Mouse (Mus musculus) urinary bladder, adult 2 months (tissue): ENCODE measurements around the gene Wwox. TPM values are rescaled to one million over a fixed set of nuclear protein-coding genes. Genes with fewer than 3 reads are reported as not detected.

ENCODE experiments used
- DNase-seq: peaks from one replicate; pipeline ENCODE4 v3.0.0; 2022; ENCODE audit warnings: low spot score
- polyA plus RNA-seq: library from polyadenylated mRNA; depleted of rRNA; stranded (reverse); fragments of >200 nt; gene quantifications from 2 replicates; pipeline ENCODE4 v1.2.3, GENCODE M21; 2012

The Wwox gene
- polyA plus RNA-seq, 1 experiment: 7.9 TPM

DNA sequence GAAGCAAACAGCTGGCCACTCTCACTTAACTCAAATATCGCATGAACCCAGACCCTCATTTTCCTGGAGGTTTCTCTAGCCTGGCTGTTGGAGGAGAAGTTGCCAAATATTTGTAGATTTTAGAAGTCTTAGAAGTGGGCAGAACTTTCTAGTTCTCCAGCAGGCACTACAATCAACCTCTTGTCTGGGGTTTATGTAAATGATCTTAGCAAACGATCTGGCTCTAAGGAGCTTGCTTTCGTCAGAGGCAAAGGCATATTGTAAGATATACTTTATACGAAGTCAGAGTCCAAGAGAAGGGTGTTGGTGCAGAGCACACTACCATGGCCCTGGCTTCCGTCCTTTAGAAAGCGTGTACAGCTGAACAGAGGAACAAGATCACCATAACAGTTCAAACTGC lies 770.6 kb downstream of the Wwox start:
- no peak for DNase-seq

- DNase-seq: no peak
Measured at GRCm38 (mm10) chr8:115213126-115213525, 773.7 kb downstream of the Wwox start.

DNA sequence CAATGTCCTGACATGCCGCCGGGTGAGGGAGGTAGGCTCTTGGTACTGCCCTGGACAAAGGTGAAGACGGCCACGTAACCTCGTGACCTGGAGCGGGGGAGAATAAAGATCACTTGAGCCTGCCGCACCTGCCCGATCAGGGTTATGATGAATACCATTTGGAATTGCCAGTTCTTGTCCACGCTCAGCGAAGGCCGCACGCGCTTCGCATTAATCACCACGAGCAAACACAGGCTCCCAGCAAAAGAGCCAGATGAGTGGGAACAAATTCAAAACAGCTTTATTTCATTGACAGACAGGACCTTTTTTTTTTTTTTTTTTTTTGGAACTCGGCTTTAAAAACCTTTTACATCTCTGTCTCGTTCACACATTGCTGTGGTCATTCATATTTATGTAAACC lies 775.4 kb downstream of the Wwox start:
- DNase-seq: no peak

GRCm38 (mm10) chr8:115216801-115217200 lies 777.3 kb downstream of the Wwox start:
- no peak for DNase-seq

DNA sequence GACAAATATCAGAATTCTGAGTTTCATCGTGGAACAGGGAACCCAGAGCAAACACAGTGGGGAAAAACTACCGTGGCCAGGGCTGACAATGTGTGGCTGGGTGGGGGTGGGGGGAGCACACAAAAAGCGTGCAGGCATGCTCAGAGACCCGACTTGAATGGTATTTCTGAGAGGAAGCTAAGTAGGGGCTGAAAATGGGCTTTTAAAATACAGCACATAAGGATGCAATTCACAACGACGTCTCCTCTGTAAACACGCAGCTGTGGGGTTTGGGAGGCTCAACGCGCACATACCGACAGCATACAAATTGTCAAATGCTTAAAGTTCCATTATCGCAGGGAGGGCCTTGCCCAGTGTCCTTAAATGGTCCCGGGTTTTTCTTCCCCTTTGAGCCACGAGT lies 783.1 kb downstream of the Wwox start:
- no peak for DNase-seq

GRCm38 (mm10) chr8:115226781-115227583 lies 787.5 kb downstream of the Wwox start:
- DNase-seq: no peak

DNA sequence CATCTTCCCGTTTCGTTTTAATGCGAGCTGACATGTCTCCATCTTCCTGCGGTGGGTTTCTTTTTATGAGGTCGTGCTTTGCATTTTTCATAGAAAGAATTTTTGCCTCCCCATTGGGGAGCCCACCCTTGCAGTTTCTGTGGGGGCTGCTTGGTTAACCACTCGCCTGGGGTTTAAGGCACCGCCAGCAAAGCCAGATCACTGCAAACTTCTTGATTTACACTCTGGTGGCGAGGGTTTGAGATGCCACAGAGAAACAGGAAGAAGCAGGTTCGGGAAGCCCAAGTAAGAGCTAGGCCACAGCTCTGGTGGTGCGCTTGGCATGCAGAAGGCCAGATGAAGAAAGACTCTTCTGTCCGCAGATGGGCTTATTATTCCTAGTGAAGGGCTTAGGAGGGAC lies 789.4 kb downstream of the Wwox start:
- DNase-seq: no peak

DNA sequence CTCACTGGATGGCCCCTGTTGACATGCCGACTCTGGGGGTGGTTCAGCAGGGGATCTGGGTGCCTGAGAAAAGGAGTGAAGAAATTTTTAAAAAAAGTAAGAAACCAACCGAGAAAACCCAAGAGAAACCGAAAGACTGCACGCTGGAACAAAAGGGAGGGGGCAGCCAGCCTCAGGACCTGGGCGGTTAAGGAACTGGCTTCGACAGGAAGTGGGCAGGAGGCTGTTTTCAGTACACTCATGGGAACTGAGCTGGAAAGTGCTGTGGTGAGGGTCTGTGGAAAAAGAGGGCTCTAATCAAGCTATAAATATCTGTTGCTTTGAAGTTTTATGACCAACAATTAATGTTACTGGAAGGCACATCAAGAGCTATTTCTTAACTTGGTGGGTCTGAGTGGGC lies 794.6 kb downstream of the Wwox start:
- DNase-seq: no peak

GRCm38 (mm10) chr8:115237596-115237995 lies 798.1 kb downstream of the Wwox start:
- DNase-seq: no peak

GRCm38 (mm10) chr8:115243465-115244027 lies 804.1 kb downstream of the Wwox start:
- DNase-seq: no peak

DNA sequence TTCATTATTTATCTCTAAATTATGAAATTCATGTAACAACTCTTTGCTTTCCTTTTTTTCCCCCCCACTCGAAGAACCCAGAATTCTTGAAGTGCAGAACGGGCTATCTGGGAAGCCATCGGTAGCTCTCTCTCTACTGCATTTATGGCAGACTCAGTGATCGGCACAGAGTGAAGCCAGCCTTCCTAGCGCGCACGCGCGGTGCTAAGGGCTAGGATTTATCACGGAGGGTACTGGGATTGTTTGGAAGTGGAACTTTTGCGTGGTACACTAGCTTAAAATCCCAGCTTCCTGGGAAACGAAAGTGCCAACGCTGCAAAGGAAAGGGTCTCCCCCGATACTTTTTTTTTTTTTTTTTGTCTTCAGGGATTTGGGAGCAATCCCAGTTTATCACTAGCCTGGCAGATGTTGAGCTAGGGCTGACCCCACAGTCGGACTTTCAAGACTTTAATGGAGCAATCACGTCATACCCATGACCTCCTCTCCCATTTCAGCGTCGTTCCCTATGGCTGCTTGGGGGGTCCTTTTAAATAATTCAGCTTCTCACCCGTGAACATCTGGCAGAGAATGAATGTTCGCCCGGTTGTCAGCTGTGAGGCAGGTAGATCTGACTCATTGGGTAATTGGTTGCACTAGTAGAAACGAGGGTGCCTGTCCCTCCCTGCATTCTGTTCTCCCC lies 810.4 kb downstream of the Wwox start:
- DNase-seq: no peak

- no peak for DNase-seq
Measured at GRCm38 (mm10) chr8:115255550-115255949, 816.1 kb downstream of the Wwox start.

GRCm38 (mm10) chr8:115257417-115257816 lies 818.0 kb downstream of the Wwox start:
- DNase-seq: no peak

DNA sequence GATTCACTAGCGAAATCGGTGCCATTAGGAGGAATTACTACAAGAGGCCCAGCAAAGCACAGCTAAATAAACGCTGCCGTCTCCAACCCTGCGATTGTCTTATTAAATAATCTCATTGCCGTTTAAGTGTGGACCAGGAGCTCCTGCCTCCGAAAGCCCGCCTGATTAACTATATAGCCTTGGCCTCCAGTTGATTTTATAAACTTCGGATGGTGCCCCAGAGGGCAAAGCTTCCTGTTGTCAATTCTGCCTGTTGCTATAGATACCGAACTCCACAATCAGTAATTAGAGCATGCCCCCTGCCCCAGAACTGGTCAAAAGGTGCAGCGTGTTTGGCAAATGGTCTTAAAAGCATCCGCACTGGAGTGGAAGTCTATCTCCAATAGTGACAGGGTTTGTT lies 820.4 kb downstream of the Wwox start:
- DNase-seq: no peak

- no peak for DNase-seq
Measured at GRCm38 (mm10) chr8:115267196-115267595, 827.7 kb downstream of the Wwox start.

GRCm38 (mm10) chr8:115269601-115270000 lies 830.1 kb downstream of the Wwox start:
- no peak for DNase-seq

- no peak for DNase-seq
Measured at GRCm38 (mm10) chr8:115273976-115274375, 834.5 kb downstream of the Wwox start.

DNA sequence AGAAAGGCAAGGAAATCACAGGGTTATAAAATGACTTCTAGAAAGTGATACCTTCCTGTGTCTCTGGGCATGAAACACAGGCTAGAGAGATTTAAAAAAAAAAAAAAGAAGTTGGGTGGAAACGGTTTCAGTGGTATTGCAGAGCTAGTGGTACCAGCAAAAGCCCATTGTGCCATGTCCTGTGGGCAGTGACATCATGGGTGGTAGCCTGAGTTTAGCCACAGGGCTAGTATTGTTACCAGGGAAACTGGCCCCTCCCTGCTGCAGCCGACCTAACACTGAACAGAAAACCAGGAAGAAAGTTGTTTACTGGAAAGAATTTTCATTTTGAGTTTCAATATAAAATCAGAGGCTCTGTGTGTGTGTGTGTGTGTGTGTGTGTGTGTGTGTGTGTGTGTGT lies 836.8 kb downstream of the Wwox start:
- no peak for DNase-seq

DNA sequence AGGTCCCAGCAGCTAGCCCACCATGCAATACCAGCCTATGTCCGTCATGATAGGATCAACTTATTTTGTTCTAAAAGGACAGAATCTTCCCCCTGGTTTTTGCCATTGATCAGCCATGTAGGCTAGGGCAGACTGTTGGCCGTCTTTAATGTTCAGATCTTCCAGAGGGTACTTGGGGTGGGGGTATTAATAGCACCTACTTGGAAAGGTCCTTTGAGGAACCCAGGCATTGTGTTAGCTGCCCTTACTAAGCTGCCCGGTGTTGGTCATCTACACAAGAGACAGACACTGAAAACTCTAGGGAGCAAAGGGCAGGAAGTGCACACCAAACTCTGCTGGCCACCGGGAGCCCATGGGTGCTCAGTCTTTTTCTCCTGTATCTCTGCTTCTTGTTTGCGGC lies 838.8 kb downstream of the Wwox start:
- DNase-seq: no peak

- DNase-seq: no peak
Measured at GRCm38 (mm10) chr8:115290224-115290623, 850.8 kb downstream of the Wwox start.

- DNase-seq: no peak
Measured at GRCm38 (mm10) chr8:115296760-115297159, 857.3 kb downstream of the Wwox start.

GRCm38 (mm10) chr8:115302484-115302883 lies 863.0 kb downstream of the Wwox start:
- DNase-seq: no peak

DNA sequence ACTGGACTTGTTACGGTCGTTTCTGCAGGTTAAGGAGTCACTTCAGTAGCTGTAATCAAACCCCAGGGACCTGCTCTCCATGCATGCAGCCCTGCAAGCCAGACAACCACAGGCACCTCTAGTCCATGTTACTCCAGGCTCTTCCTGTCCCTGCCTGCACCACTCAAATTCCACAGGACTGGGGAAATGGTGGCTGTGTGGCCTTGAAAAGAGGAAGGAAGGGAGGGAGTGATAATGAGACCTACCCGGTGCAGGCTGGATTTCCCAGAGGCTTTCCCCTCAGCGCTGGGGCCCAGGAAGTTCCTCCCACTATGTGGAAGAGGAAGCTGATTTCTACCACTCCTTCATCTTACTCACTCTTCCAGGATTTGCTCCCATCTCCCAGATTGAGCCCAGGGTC lies 868.0 kb downstream of the Wwox start:
- no peak for DNase-seq
